Mouse (Mus musculus) thymus, adult 2 months (tissue): ENCODE measurements at regions not wholly inside any gene's neighbourhood (a gene's known extent, or its start where the extent isn't known, plus 50 kb on each side); places are given as distances from the start of the nearest gene placed in this dataset.

Experiments used
- DNase-seq: peaks from one replicate; pipeline ENCODE4 v3.0.0; 2021
- H3K27ac ChIP-seq: fragments of 200-500 bp; 2 replicates; pipeline ENCODE4 v1.5.1; 2012; ENCODE audit warnings: low read length, control low read depth; ENCODE audit not compliant: control insufficient read depth, insufficient read depth
- H3K27me3 ChIP-seq: fragments of 200-500 bp; 2 replicates; pipeline ENCODE4 v1.6.1; 2012; ENCODE audit warnings: mild to moderate bottlenecking, low read length, moderate library complexity, mixed read lengths; ENCODE audit not compliant: control insufficient read depth, insufficient read depth
- H3K36me3 ChIP-seq: fragments of 200-500 bp; 2 replicates; pipeline ENCODE4 v1.6.1; 2012; ENCODE audit warnings: mild to moderate bottlenecking, low read length, moderate library complexity; ENCODE audit not compliant: control insufficient read depth, insufficient read depth
- H3K4me1 ChIP-seq: fragments of 200-500 bp; replicated peaks from 2 replicates; pipeline ENCODE4 v1.6.1; 2012; ENCODE audit warnings: low read length; ENCODE audit not compliant: control insufficient read depth, insufficient read depth
- H3K4me3 ChIP-seq: fragments of 200-500 bp; 2 replicates; pipeline ENCODE4 v1.5.1; 2012; ENCODE audit warnings: mild to moderate bottlenecking, low read length, control low read depth, moderate library complexity; ENCODE audit not compliant: control insufficient read depth, insufficient read depth
- CTCF ChIP-seq: fragments of 200-500 bp; IDR thresholded peaks from 2 replicates; pipeline ENCODE4 v1.5.1; 2012; ENCODE audit warnings: mild to moderate bottlenecking, control low read depth, low read length, moderate library complexity, borderline replicate concordance; ENCODE audit not compliant: control insufficient read depth, poor library complexity, insufficient read depth; ENCODE audit errors: extremely low read depth
- POLR2A ChIP-seq: fragments of 200-500 bp; IDR thresholded peaks from 2 replicates; pipeline ENCODE4 v1.6.1; 2012; ENCODE audit warnings: mild to moderate bottlenecking, low read length, control low read depth, moderate library complexity; ENCODE audit not compliant: control insufficient read depth, poor library complexity, insufficient read depth; ENCODE audit errors: extremely low read depth
- WGBS: fragments of 180-500 bp; shearing (Covaris S2); methylation state at CpG from one replicate; pipeline ENCODE4 v1.1.7; 2018; 5-methylcytosine and 5-hydroxymethylcytosine counted together

GRCm38 (mm10) chr9:35335888-35336700 lies 68.4 kb downstream of the Rpusd4 start:
- 86% methylated on average over 15 of the region's 15 CpGs for WGBS
- no peak for DNase-seq
- Histone ChIP-seq H3K4me3 (no peak overlapping the region), H3K36me3 (no peaks in the 10 kb centered on the region), H3K27ac (no peak overlapping the region), H3K27me3 (no peaks in the 10 kb centered on the region), H3K4me1 (peaks cover 23% of the 10 kb centered on the region)
- TF ChIP-seq CTCF (no peak), POLR2A (no peak)

DNA sequence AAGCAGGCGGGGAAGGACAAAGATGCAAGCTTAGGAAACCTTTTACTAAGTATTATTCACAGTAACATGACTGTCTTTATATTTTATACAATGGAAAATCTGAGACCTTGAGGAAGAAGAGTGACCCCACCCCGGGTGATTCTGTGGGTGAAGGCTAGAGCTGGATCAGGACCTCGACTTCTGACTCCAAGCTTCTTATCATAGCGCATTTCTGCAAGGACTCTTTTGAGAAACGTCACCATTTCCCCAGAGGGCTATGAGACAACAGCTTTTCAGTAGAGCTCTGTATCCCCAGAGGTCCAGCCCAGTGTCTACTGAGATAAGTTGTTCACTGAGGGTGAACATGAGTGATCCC lies 69.0 kb downstream of the Rpusd4 start:
- no peaks in the 10 kb centered on the region for H3K36me3 ChIP-seq
- WGBS, result 91% methylated on average over 5 of the region's 5 CpGs
- H3K27ac ChIP-seq, result no peak overlapping the region
- no peak overlapping the region for H3K4me3 ChIP-seq
- peaks cover 23% of the 10 kb centered on the region for H3K4me1 ChIP-seq
- no peak for DNase-seq
- TF ChIP-seq POLR2A, result no peak
- no peak for TF ChIP-seq CTCF
- H3K27me3 ChIP-seq, result no peaks in the 10 kb centered on the region

- no peak for DNase-seq
- peaks cover 8% of the 10 kb centered on the region for H3K4me1 ChIP-seq
- WGBS, result 89% methylated on average over 5 of the region's 5 CpGs
- TF ChIP-seq CTCF (no peak), POLR2A (no peak)
- H3K27me3 ChIP-seq, result no peaks in the 10 kb centered on the region
- H3K36me3 ChIP-seq, result no peaks in the 10 kb centered on the region
- no peak overlapping the region for H3K4me3 ChIP-seq
- H3K27ac ChIP-seq, result no peak overlapping the region
Measured at GRCm38 (mm10) chr9:35338858-35339257, 71.2 kb downstream of the Rpusd4 start.

- TF ChIP-seq POLR2A, result no peak
- no peak for TF ChIP-seq CTCF
- no peaks in the 10 kb centered on the region for H3K27me3 ChIP-seq
- H3K27ac ChIP-seq, result no peak overlapping the region
- H3K4me1 ChIP-seq, result 0 out of 2 replicates have a peak, but pooled peaks cover 2% of the 10 kb centered on the region
- WGBS, result 85% methylated on average over 10 of the region's 10 CpGs
- no peaks in the 10 kb centered on the region for H3K36me3 ChIP-seq
- no peak overlapping the region for H3K4me3 ChIP-seq
- DNase-seq, result no peak
Measured at GRCm38 (mm10) chr9:35339492-35340262, 72.0 kb downstream of the Rpusd4 start.

DNA sequence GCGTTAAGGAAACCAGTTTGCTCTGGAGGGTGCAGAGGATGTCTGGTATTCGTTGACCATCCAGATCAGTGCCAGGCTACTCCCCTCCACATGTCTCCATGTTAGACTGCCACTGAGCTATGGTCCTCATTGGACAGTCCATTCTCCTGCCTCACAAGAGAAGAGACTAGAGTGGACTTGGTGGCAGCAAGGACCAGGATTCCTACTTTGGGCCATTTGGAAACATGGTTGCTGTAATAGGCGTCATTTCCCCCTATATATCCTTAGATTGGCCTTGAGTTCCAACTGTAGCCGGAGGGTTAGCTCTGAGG lies 72.6 kb downstream of the Rpusd4 start:
- no peaks in the 10 kb centered on the region for H3K4me1 ChIP-seq
- H3K27me3 ChIP-seq, result no peaks in the 10 kb centered on the region
- no peak for TF ChIP-seq CTCF
- TF ChIP-seq POLR2A, result no peak
- no peak for DNase-seq
- WGBS, result 93% methylated on average over 4 of the region's 4 CpGs
- no peaks in the 10 kb centered on the region for H3K36me3 ChIP-seq
- no peak overlapping the region for H3K4me3 ChIP-seq
- H3K27ac ChIP-seq, result no peak overlapping the region

GRCm38 (mm10) chr9:35340811-35341210 lies 73.1 kb downstream of the Rpusd4 start:
- H3K27ac ChIP-seq, result no peak overlapping the region
- DNase-seq, result no peak
- H3K4me3 ChIP-seq, result no peak overlapping the region
- H3K27me3 ChIP-seq, result no peaks in the 10 kb centered on the region
- WGBS, result 66% methylated on average over 3 of the region's 3 CpGs
- TF ChIP-seq POLR2A (no peak), CTCF (no peak)
- H3K4me1 ChIP-seq, result no peaks in the 10 kb centered on the region
- H3K36me3 ChIP-seq, result no peaks in the 10 kb centered on the region
